Mouse (Mus musculus): Measurements from ENCODE around the gene Vgll4. TPM values are rescaled to one million over a fixed set of nuclear protein-coding genes. Genes with fewer than 3 reads are reported as not detected.

Gene Vgll4
- total and polyA plus RNA-seq, 3 experiments = 34.6 to 73.7 (median 37.3) TPM

GRCm38 (mm10) chr6:114954496-114954895 lies 15.3 kb downstream of the Vgll4 start:
- peaks cover 9 to 45% of the 10 kb centered on the region in 2 experiments for H3K4me1 ChIP-seq (ENCODE audit: control insufficient read depth in 1 of 2, insufficient read depth in 2 of 2)
- H3K36me3 ChIP-seq (replicated peaks in 1 of 2; ENCODE audit: control insufficient read depth in 1 of 2, insufficient read depth in 1 of 2, low read length in 1 of 2) = peaks cover 27 to 59% of the 10 kb centered on the region in 2 experiments
- in situ Hi-C loops (cut with MboI; ENCODE audit: low pct_ligation_motif_present, low pct_unique_long_range_greater_than_20kb, low sequenced_read_pairs) = no loop called here
- peaks cover 52% of the 10 kb centered on the region for H3K79me2 ChIP-seq (replicated peaks; ENCODE audit: control insufficient read depth, extremely low read depth, insufficient read depth, poor library complexity, severe bottlenecking)
- dilution Hi-C loops (cut with MboI; ENCODE audit: extremely low pct_ligation_motif_present, extremely low pct_unique_long_range_greater_than_20kb, low sequenced_read_pairs) = no loop called here
- DNase-seq (ENCODE audit: extremely low read depth) = no peak
- H3K4me2 ChIP-seq (ENCODE audit: insufficient read depth, low read depth, poor library complexity, severe bottlenecking) = no peak overlapping the region
- no peak overlapping the region for H3K27ac ChIP-seq (ENCODE audit: insufficient read depth, low read depth)
- no peak overlapping the region for H3K4me3 ChIP-seq (replicated peaks in 1 of 3; ENCODE audit: low read depth in 2 of 3, low read length in 2 of 3, poor library complexity in 1 of 3)
- TF ChIP-seq USF2 (conservative IDR thresholded peaks at IDR 0.05; ENCODE audit: low read depth, low read length) (no peak), IRF4 (IDR thresholded peaks at IDR 0.05; ENCODE audit: low read depth, low read length) (no peak), JUN (IDR thresholded peaks at IDR 0.05; ENCODE audit: insufficient read depth, low read depth, low read length) (no peak), MAFK (IDR thresholded peaks at IDR 0.05; ENCODE audit: insufficient replicate concordance, low read length) (no peak), CHD1 (IDR thresholded peaks at IDR 0.05; ENCODE audit: low read depth, low read length) (no peak), BHLHE40 (IDR thresholded peaks at IDR 0.05; ENCODE audit: low read depth, low read length) (no peak), ZMIZ1 (IDR thresholded peaks at IDR 0.05; ENCODE audit: low read depth, low read length) (no peak), KAT2A (IDR thresholded peaks at IDR 0.05; ENCODE audit: insufficient replicate concordance, low read length) (no peak), EP300 (IDR thresholded peaks at IDR 0.05; ENCODE audit: low read length) (no peak), ZKSCAN1 (IDR thresholded peaks at IDR 0.05; ENCODE audit: borderline replicate concordance, low read depth, low read length) (no peak), NELFE (IDR thresholded peaks at IDR 0.05; ENCODE audit: low read depth, low read length) (no peak), MYC (IDR thresholded peaks at IDR 0.05; ENCODE audit: low read depth, low read length) (no peak)
- no peak overlapping the region for H3K9ac ChIP-seq (ENCODE audit: insufficient read depth, low read depth)
- peaks cover 3% of the 10 kb centered on the region for H3K9me3 ChIP-seq (replicated peaks; ENCODE audit: low read length)
- no peaks in the 10 kb centered on the region for H3K27me3 ChIP-seq (replicated peaks)

GRCm38 (mm10) chr6:114953601-114954000 lies 16.2 kb downstream of the Vgll4 start:
- Histone ChIP-seq H3K9me3 (replicated peaks; ENCODE audit: low read length) (peaks cover 3% of the 10 kb centered on the region), H3K79me2 (replicated peaks; ENCODE audit: control insufficient read depth, extremely low read depth, insufficient read depth, poor library complexity, severe bottlenecking) (peaks cover 48% of the 10 kb centered on the region), H3K4me3 (replicated peaks in 1 of 3; ENCODE audit: low read depth in 2 of 3, low read length in 2 of 3, poor library complexity in 1 of 3) (no peak overlapping the region), H3K36me3 (replicated peaks in 1 of 2; ENCODE audit: control insufficient read depth in 1 of 2, insufficient read depth in 1 of 2, low read length in 1 of 2) (peaks cover 27 to 58% of the 10 kb centered on the region in 2 experiments), H3K9ac (ENCODE audit: insufficient read depth, low read depth) (no peak overlapping the region), H3K27me3 (replicated peaks) (no peaks in the 10 kb centered on the region), H3K27ac (ENCODE audit: insufficient read depth, low read depth) (no peak overlapping the region), H3K4me2 (ENCODE audit: insufficient read depth, low read depth, poor library complexity, severe bottlenecking) (no peak overlapping the region), H3K4me1 (ENCODE audit: control insufficient read depth in 1 of 2, insufficient read depth in 2 of 2) (peaks cover 9 to 37% of the 10 kb centered on the region in 2 experiments)
- no peak for DNase-seq (ENCODE audit: extremely low read depth)
- dilution Hi-C loops (cut with MboI; ENCODE audit: extremely low pct_ligation_motif_present, extremely low pct_unique_long_range_greater_than_20kb, low sequenced_read_pairs) = no loop called here
- in situ Hi-C loops (cut with MboI; ENCODE audit: low pct_ligation_motif_present, low pct_unique_long_range_greater_than_20kb, low sequenced_read_pairs) = no loop called here
- TF ChIP-seq ZC3H11A (IDR thresholded peaks at IDR 0.05; ENCODE audit: low read depth, low read length) (no peak), POLR2AphosphoS2 (IDR thresholded peaks at IDR 0.05; ENCODE audit: low read depth, low read length) (no peak), NRF1 (IDR thresholded peaks at IDR 0.05; ENCODE audit: low read depth, low read length) (no peak)

Measured in CH12.LX (cell line).